Mouse (Mus musculus): ENCODE measurements at regions not wholly inside any gene's neighbourhood (a gene's known extent, or its start where the extent isn't known, plus 50 kb on each side); places are given as distances from the start of the nearest gene placed in this dataset.

DNA sequence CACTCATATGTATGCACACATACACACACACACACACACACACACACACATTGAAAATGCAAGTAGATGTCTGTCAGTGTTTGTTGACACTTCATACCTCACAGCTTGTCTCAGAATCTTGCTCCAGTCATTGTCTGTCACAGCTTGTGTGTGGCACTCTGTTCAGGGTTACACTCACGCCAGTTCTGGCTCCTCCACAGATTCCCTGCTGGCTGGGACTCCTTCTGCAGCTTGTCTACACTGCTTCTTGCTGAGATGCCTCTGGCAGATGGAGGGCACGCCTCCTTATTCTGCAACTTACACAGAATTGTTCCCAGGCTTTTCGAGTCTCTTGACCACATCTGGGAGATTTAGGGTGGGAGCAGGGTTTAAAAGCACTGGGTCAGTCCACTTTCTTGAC, 208.6 kb upstream of the Gcfc2 start:
- no peaks in the 10 kb centered on the region for H3K36me3 ChIP-seq (ENCODE audit: control insufficient read depth, insufficient read depth, low read length, poor library complexity, severe bottlenecking)
- H3K9ac ChIP-seq (ENCODE audit: low read depth, poor library complexity, severe bottlenecking): no peak overlapping the region
- TF ChIP-seq POLR2A (IDR thresholded peaks at IDR 0.05; ENCODE audit: insufficient read depth, low read length): no peak
- no peak for TF ChIP-seq CTCF (IDR thresholded peaks at IDR 0.05; ENCODE audit: low read depth, low read length)
- no peak for TF ChIP-seq EP300 (IDR thresholded peaks at IDR 0.05; ENCODE audit: insufficient read depth, low read depth, low read length)
- no peak overlapping the region for H3K4me3 ChIP-seq (ENCODE audit: low read depth, low read length)
- H3K4me1 ChIP-seq (ENCODE audit: control insufficient read depth, insufficient read depth, low read length): no peaks in the 10 kb centered on the region
- no peaks in the 10 kb centered on the region for H3K9me3 ChIP-seq (replicated peaks; ENCODE audit: control insufficient read depth, insufficient read depth, low read length, poor library complexity, severe bottlenecking)
- H3K27me3 ChIP-seq (ENCODE audit: control insufficient read depth, insufficient read depth, low read length, poor library complexity, severe bottlenecking): no peaks in the 10 kb centered on the region
- no peak overlapping the region for H3K27ac ChIP-seq (ENCODE audit: insufficient read depth, low read length)

- Histone ChIP-seq H3K27me3 (ENCODE audit: control insufficient read depth, insufficient read depth, low read length, poor library complexity, severe bottlenecking) (no peaks in the 10 kb centered on the region), H3K9ac (ENCODE audit: low read depth, poor library complexity, severe bottlenecking) (no peak overlapping the region), H3K9me3 (replicated peaks; ENCODE audit: control insufficient read depth, insufficient read depth, low read length, poor library complexity, severe bottlenecking) (no peaks in the 10 kb centered on the region), H3K4me1 (ENCODE audit: control insufficient read depth, insufficient read depth, low read length) (no peaks in the 10 kb centered on the region), H3K36me3 (ENCODE audit: control insufficient read depth, insufficient read depth, low read length, poor library complexity, severe bottlenecking) (no peaks in the 10 kb centered on the region), H3K27ac (ENCODE audit: insufficient read depth, low read length) (no peak overlapping the region), H3K4me3 (ENCODE audit: low read depth, low read length) (no peak overlapping the region)
- TF ChIP-seq CTCF (IDR thresholded peaks at IDR 0.05; ENCODE audit: low read depth, low read length) (no peak), POLR2A (IDR thresholded peaks at IDR 0.05; ENCODE audit: insufficient read depth, low read length) (no peak), EP300 (IDR thresholded peaks at IDR 0.05; ENCODE audit: insufficient read depth, low read depth, low read length) (no peak)
Measured at GRCm38 (mm10) chr6:81716371-81716770, 207.1 kb upstream of the Gcfc2 start.

DNA sequence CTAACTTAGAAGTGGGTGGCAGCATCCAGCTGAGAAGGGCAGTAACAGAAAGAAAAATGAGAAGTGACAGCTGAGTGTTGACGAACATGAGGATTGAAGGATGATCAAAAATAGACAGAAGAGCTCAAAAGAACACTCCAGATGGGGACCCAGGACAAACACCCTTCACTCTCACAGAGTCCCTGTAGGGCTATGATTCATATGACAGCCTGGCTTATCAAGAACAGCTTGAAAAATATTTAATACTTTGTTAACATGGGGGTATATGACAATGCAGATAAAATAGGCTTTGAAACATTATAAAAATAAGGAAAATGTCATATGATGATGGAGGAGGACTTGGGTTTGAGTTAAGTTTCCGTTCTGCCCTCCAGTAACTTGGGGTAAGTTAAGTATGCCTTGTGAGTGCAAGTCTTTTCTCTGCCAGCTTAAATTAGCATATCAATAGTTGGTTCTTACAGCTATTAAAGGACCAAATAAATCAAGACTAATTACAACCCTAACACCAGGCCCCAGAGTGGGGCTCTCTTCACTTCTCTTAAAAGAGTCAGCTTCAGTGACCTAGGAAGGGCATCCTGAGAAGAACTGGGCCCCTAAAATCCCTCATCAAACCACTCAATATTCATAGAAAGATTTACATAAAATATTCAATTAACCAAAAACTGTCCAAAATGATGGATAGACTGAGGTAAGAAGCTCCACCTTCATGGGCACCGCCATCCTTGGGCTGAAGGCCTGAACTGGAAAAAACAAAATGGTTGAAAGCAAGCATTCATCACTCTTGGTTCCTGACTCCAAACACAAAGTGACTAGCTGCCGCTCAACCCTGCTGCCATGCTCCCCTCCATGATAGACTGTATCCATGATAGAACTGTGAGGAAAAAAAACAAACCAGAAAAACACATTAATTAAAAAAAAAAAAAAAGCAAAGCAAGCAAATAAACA, 198.6 kb upstream of the Gcfc2 start:
- no peaks in the 10 kb centered on the region for H3K4me1 ChIP-seq (ENCODE audit: control insufficient read depth, insufficient read depth, low read length)
- no peak overlapping the region for H3K27ac ChIP-seq (ENCODE audit: insufficient read depth, low read length)
- H3K27me3 ChIP-seq (ENCODE audit: control insufficient read depth, insufficient read depth, low read length, poor library complexity, severe bottlenecking): no peaks in the 10 kb centered on the region
- no peaks in the 10 kb centered on the region for H3K36me3 ChIP-seq (ENCODE audit: control insufficient read depth, insufficient read depth, low read length, poor library complexity, severe bottlenecking)
- no peaks in the 10 kb centered on the region for H3K9me3 ChIP-seq (replicated peaks; ENCODE audit: control insufficient read depth, insufficient read depth, low read length, poor library complexity, severe bottlenecking)
- no peak for TF ChIP-seq POLR2A (IDR thresholded peaks at IDR 0.05; ENCODE audit: insufficient read depth, low read length)
- no peak for TF ChIP-seq CTCF (IDR thresholded peaks at IDR 0.05; ENCODE audit: low read depth, low read length)
- TF ChIP-seq EP300 (IDR thresholded peaks at IDR 0.05; ENCODE audit: insufficient read depth, low read depth, low read length): no peak
- H3K4me3 ChIP-seq (ENCODE audit: low read depth, low read length): no peak overlapping the region
- no peak overlapping the region for H3K9ac ChIP-seq (ENCODE audit: low read depth, poor library complexity, severe bottlenecking)

- Histone ChIP-seq H3K4me3 (ENCODE audit: low read depth, low read length) (no peak overlapping the region), H3K36me3 (ENCODE audit: control insufficient read depth, insufficient read depth, low read length, poor library complexity, severe bottlenecking) (no peaks in the 10 kb centered on the region), H3K27me3 (ENCODE audit: control insufficient read depth, insufficient read depth, low read length, poor library complexity, severe bottlenecking) (no peaks in the 10 kb centered on the region), H3K27ac (ENCODE audit: insufficient read depth, low read length) (no peak overlapping the region), H3K4me1 (ENCODE audit: control insufficient read depth, insufficient read depth, low read length) (no peaks in the 10 kb centered on the region), H3K9ac (ENCODE audit: low read depth, poor library complexity, severe bottlenecking) (no peak overlapping the region), H3K9me3 (replicated peaks; ENCODE audit: control insufficient read depth, insufficient read depth, low read length, poor library complexity, severe bottlenecking) (no peaks in the 10 kb centered on the region; the same call in 1 of the 2 replicates)
- TF ChIP-seq CTCF (IDR thresholded peaks at IDR 0.05; ENCODE audit: low read depth, low read length) (no peak), POLR2A (IDR thresholded peaks at IDR 0.05; ENCODE audit: insufficient read depth, low read length) (no peak), EP300 (IDR thresholded peaks at IDR 0.05; ENCODE audit: insufficient read depth, low read depth, low read length) (no peak)
Measured at GRCm38 (mm10) chr6:81731631-81732030, 191.8 kb upstream of the Gcfc2 start.

DNA sequence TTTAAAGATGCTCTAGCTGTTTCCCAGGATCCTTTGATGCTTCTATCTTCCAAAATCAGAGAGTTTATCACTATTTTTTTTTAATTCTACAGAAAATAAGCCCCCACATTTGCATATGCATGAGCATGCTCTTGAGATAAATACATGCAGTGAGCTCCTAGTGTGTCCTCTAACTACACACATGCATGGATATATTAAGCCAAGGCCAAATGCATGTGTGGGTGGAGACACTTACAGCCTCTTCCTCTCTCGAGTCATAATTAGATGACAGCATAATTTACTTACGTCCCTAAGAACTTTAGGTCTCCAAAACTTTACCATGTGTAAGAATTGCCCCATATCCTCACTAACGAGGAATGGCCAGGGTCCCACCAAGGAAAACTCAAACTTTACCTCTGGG, 189.9 kb upstream of the Gcfc2 start:
- Histone ChIP-seq H3K4me1 (ENCODE audit: control insufficient read depth, insufficient read depth, low read length) (no peaks in the 10 kb centered on the region), H3K27ac (ENCODE audit: insufficient read depth, low read length) (no peak overlapping the region), H3K9me3 (replicated peaks; ENCODE audit: control insufficient read depth, insufficient read depth, low read length, poor library complexity, severe bottlenecking) (no peaks in the 10 kb centered on the region; the same call in 1 of the 2 replicates), H3K36me3 (ENCODE audit: control insufficient read depth, insufficient read depth, low read length, poor library complexity, severe bottlenecking) (no peaks in the 10 kb centered on the region), H3K4me3 (ENCODE audit: low read depth, low read length) (no peak overlapping the region), H3K27me3 (ENCODE audit: control insufficient read depth, insufficient read depth, low read length, poor library complexity, severe bottlenecking) (no peaks in the 10 kb centered on the region), H3K9ac (ENCODE audit: low read depth, poor library complexity, severe bottlenecking) (no peak overlapping the region)
- no peak for TF ChIP-seq EP300 (IDR thresholded peaks at IDR 0.05; ENCODE audit: insufficient read depth, low read depth, low read length)
- no peak for TF ChIP-seq POLR2A (IDR thresholded peaks at IDR 0.05; ENCODE audit: insufficient read depth, low read length)
- TF ChIP-seq CTCF (IDR thresholded peaks at IDR 0.05; ENCODE audit: low read depth, low read length): no peak

DNA sequence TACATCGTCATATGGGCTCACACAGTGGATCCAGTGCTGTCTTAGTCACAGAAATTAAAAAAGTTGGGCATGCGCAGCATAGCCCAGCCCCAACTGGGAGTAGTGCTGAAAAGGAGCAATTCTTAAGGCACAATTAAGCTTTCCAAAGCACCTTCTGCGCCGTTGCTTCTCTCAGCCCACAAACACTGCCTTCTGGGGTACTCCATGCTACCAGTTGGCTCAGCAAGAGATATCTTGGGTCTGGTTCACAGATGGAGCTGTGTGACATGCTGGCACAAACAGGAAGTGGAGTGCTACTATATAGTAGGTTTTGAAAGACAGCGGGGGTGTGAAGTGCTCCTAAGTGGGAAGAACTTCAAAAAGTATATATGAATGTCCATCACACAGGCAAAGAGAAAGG, 185.0 kb upstream of the Gcfc2 start:
- no peak overlapping the region for H3K4me3 ChIP-seq (ENCODE audit: low read depth, low read length)
- H3K27me3 ChIP-seq (ENCODE audit: control insufficient read depth, insufficient read depth, low read length, poor library complexity, severe bottlenecking): no peaks in the 10 kb centered on the region
- no peak overlapping the region for H3K27ac ChIP-seq (ENCODE audit: insufficient read depth, low read length)
- H3K36me3 ChIP-seq (ENCODE audit: control insufficient read depth, insufficient read depth, low read length, poor library complexity, severe bottlenecking): no peaks in the 10 kb centered on the region
- H3K4me1 ChIP-seq (ENCODE audit: control insufficient read depth, insufficient read depth, low read length): no peaks in the 10 kb centered on the region
- no peak overlapping the region for H3K9ac ChIP-seq (ENCODE audit: low read depth, poor library complexity, severe bottlenecking)
- no peaks in the 10 kb centered on the region for H3K9me3 ChIP-seq (replicated peaks; ENCODE audit: control insufficient read depth, insufficient read depth, low read length, poor library complexity, severe bottlenecking)
- no peak for TF ChIP-seq EP300 (IDR thresholded peaks at IDR 0.05; ENCODE audit: insufficient read depth, low read depth, low read length)
- TF ChIP-seq POLR2A (IDR thresholded peaks at IDR 0.05; ENCODE audit: insufficient read depth, low read length): no peak
- no peak for TF ChIP-seq CTCF (IDR thresholded peaks at IDR 0.05; ENCODE audit: low read depth, low read length)

All from ES-Bruce4 (cell line).